Mouse (Mus musculus): ENCODE results near the gene Map7.

DNA sequence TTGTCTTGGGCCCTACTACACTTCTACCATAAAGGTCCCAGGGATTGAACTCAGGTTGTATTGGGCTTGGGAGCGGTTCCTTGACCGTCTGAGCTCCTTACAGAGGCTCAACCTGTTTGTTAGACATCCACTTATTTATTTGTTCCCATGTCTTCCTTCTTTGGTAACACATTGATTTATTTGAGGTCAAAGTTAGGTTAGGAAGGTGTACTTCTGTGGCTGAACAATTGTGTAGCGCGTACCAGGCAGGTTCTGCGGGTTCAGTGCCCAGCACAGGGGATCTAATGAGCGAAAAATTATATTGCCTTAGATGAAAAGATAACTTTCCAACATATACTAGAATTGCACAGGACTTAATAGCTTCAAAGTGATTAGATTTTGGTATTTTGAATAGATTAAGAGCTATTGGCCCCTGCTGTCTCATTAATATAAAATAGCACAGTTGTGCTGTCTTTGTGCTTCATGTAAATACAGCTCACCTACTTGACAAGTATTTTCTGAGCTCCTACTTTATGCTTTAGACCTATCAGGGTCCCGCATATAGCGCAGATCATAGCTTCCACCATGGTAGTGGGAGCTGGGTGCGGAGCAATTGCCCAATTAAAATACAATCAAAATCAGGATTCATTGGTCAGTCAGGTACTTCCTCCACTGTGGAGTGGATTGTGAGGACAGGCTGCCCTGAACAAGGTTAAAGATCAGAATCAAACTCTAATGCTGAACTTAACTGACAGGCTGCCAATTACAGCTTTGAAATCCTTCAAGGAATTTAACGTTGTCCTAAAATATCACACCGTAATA is 162.9 kb downstream of the Map7 start:
- TF ChIP-seq CTCF (IDR thresholded peaks at IDR 0.05; ENCODE audit: low read depth, low read length) (no peak), POLR2A (IDR thresholded peaks at IDR 0.05; ENCODE audit: extremely low read depth, insufficient read depth, low read length) (no peak)

All from liver, adult 2 months (tissue).